Mouse (Mus musculus) intestine, embryonic 14.5 days (tissue): ENCODE measurements at regions not wholly inside any gene's neighbourhood (a gene's known extent, or its start where the extent isn't known, plus 50 kb on each side); places are given as distances from the start of the nearest gene placed in this dataset.
"Not testable (repeated sequence)": the region's sequence is repeated elsewhere in the genome, so short reads cannot be mapped to it uniquely, and the experiment has no call there.

Source experiments
- ATAC-seq: fragments of 200-750 bp; cut with Nextera tagmentation; replicated peaks from 2 replicates; pipeline ENCODE4 v1.8.0; 2017; ENCODE audit warnings: low read depth, moderate number of reproducible peaks, moderate TSS enrichment, moderate library complexity; ENCODE audit not compliant: low FRiP score, low TSS enrichment
- DNase-seq: peaks from one replicate; pipeline ENCODE4 v3.0.0-alpha.2; 2018; ENCODE audit warnings: low spot score
- H3K27ac ChIP-seq: fragments of 300-500 bp; sonication (generic); 2 replicates; pipeline ENCODE4 v1.5.1; 2014; ENCODE audit warnings: low read depth, mild to moderate bottlenecking, control low read depth
- H3K27me3 ChIP-seq: fragments of 300-500 bp; sonication (generic); replicated peaks from 2 replicates; pipeline ENCODE4 v1.6.1; 2014; ENCODE audit warnings: low read length, control low read depth; ENCODE audit not compliant: control insufficient read depth, insufficient read depth
- H3K36me3 ChIP-seq: fragments of 300-500 bp; sonication (generic); 2 replicates; pipeline ENCODE4 v1.6.1; 2014; ENCODE audit warnings: low read length, control low read depth; ENCODE audit not compliant: control insufficient read depth, insufficient read depth
- H3K4me1 ChIP-seq: fragments of 300-500 bp; sonication (generic); replicated peaks from 2 replicates; pipeline ENCODE4 v1.6.1; 2014; ENCODE audit warnings: low read length, control low read depth, mixed read lengths; ENCODE audit not compliant: control insufficient read depth, insufficient read depth
- H3K4me2 ChIP-seq: fragments of 300-500 bp; sonication (generic); 2 replicates; pipeline ENCODE4 v1.6.1; 2014; ENCODE audit warnings: low read length
- H3K4me3 ChIP-seq: fragments of 300-500 bp; sonication (generic); 2 replicates; pipeline ENCODE4 v1.5.1; 2014; ENCODE audit warnings: low read depth, low read length, control low read depth, mixed read lengths
- H3K9ac ChIP-seq: fragments of 300-500 bp; sonication (generic); 2 replicates; pipeline ENCODE4 v1.6.1; 2014; ENCODE audit warnings: mild to moderate bottlenecking, low read length
- H3K9me3 ChIP-seq: fragments of 300-500 bp; sonication (generic); 2 replicates; pipeline ENCODE4 v1.6.1; 2016; ENCODE audit warnings: low read length, control low read depth; ENCODE audit not compliant: control insufficient read depth
- WGBS: fragments of 180-500 bp; shearing (Covaris S2); extraction: QIAGEN DNeasy Blood & Tissue Kit; methylation state at CpG from one replicate; pipeline ENCODE4 v1.1.7; 2014; 5-methylcytosine and 5-hydroxymethylcytosine counted together

DNA sequence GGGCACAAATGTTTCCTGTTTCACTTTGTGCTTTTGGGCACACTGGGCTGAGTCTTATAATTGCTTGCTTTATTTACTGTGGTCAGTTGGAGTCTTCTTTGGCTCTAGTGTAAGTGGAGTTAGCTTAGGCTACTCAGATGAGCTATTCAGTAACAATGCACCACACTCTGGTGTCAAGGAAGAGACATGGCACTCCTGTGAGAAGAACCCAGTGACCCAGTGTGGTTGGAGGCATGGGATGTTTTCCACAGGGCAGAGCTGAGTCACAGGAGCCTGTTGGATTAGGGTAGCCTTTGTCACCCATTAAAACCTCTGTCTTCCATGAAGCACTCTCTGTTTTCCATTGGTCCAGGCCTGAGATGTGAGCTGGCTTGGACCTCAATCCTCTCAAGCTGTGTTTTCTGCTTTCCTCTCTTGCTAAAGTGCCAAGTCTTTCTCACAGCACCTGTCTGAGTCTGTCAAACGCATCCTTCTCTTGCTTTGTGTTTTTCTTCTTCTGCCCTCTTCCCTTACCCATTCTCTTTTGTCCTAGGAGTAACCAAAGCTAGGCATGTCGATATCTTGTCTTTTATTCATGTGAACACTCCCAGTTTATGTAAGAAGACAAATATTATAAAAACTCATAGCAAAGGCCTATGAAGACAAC lies 83.2 kb downstream of the Cxcr4 start:
- no peak for DNase-seq
- Histone ChIP-seq H3K4me2 (no peak overlapping the region), H3K9me3 (no peaks in the 10 kb centered on the region), H3K9ac (no peak overlapping the region), H3K36me3 (no peaks in the 10 kb centered on the region), H3K27ac (no peak overlapping the region), H3K27me3 (no peaks in the 10 kb centered on the region), H3K4me1 (no peaks in the 10 kb centered on the region), H3K4me3 (no peak overlapping the region)
- WGBS, result 79% methylated on average over 2 of the region's 2 CpGs
- no peak for ATAC-seq

DNA sequence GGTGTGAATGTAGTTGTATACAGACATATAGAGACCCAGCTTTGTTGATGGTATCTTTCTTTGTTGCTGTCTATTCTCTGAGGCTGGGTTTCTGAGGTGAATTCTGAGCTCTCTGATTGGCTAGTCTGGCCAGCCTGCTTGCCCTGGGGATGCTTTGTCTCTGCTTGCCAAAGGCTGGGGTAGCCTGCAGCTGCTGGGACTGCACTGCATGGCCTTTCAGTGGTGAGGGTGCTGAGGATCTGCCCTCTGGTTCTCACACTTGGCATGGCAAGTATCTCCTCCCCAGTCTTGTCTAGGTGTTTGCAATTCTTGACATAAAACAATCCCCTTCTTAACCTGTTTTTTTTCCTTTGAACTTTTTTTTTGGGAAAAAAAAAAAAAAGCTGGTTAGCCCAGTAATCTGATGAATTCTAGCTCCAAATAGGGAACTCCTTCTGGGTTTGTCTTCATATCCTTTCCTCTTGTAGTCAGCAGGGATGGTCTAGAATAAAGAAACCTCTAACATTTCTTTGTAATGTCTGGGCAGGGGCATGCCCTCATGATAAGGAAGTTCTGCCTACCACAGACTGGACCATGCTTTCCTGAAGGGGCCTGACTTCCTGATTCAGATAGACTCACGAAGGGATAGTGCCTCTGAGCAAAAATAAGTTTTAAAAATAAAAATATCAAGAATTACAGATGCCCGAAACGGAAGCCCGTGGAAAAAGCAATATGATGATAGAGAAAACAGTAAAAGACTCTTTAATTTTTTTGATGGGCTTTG lies 85.4 kb downstream of the Cxcr4 start:
- WGBS, result 85% methylated on average over 4 of the region's 4 CpGs
- DNase-seq (no peak), ATAC-seq (no peak)
- Histone ChIP-seq H3K27ac (no peak overlapping the region), H3K9me3 (no peaks in the 10 kb centered on the region), H3K4me3 (no peak overlapping the region), H3K27me3 (no peaks in the 10 kb centered on the region), H3K9ac (no peak overlapping the region), H3K36me3 (no peaks in the 10 kb centered on the region), H3K4me1 (no peaks in the 10 kb centered on the region), H3K4me2 (no peak overlapping the region)

DNA sequence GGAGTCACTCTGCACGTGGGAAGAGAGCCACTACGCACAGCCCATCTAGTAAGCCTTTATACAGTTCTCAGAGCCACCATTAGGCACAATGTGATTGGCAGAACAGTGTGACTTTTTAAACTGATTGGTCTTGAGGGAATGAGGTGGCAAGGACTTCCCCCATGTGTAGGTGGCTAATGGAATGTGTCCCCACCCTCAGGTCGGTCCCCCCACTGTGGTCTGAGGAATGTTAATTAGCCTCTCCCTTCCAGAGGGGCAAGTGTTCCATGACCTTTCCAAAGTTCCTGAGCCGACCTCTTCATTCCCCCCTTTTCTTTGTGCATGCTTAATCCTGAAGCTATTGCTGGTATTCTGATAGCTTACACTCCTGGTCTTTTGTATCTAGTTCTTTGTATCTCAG lies 87.2 kb upstream of the Dars start:
- no peak for ATAC-seq
- Histone ChIP-seq H3K4me3 (no peak overlapping the region), H3K36me3 (no peaks in the 10 kb centered on the region), H3K4me1 (no peaks in the 10 kb centered on the region), H3K9me3 (no peaks in the 10 kb centered on the region), H3K9ac (no peak overlapping the region), H3K4me2 (no peak overlapping the region), H3K27ac (no peak overlapping the region), H3K27me3 (no peaks in the 10 kb centered on the region)
- 60% methylated on average over 4 of the region's 4 CpGs for WGBS
- DNase-seq, result no peak

DNA sequence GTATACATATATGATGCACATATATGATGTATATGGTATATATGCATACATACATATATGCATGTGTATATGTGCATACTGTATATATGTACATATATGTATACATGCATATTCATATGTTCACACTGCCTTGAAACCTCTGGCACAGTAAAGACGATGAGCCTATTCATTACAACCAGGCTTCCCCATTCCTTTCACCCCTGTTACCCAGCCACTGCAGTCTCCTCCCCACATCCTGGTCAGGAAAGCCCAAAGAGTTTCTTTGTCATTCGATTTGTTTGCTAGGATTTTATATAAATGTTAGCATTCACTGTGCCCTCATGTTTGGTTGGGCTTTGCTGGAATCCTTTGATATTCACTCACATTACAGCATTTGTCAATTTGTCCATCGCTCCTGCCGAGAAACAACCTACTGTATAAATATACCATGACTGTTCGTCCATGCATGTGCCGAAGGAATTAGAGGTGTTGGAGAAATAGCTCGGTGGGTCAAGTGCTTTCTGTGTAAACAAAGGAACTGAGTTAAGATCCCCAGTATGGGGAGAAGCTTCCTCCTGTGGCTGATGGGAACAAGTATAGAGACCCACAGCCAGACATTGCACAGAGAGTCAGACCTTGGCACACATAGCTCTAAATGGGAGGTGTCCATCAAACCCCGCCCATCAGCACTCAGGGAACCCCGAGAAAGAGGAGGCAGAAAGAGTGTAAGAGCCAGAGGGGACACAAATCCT lies 81.0 kb upstream of the Dars start:
- no peak overlapping the region for H3K4me3 ChIP-seq
- ATAC-seq, result no peak
- no peaks in the 10 kb centered on the region for H3K9me3 ChIP-seq
- DNase-seq, result no peak
- no peak overlapping the region for H3K27ac ChIP-seq
- WGBS, result 46% methylated on average over 9 of the region's 9 CpGs
- H3K4me1 ChIP-seq, result no peaks in the 10 kb centered on the region
- no peak overlapping the region for H3K4me2 ChIP-seq
- no peaks in the 10 kb centered on the region for H3K27me3 ChIP-seq
- H3K36me3 ChIP-seq, result no peaks in the 10 kb centered on the region
- no peak overlapping the region for H3K9ac ChIP-seq

DNA sequence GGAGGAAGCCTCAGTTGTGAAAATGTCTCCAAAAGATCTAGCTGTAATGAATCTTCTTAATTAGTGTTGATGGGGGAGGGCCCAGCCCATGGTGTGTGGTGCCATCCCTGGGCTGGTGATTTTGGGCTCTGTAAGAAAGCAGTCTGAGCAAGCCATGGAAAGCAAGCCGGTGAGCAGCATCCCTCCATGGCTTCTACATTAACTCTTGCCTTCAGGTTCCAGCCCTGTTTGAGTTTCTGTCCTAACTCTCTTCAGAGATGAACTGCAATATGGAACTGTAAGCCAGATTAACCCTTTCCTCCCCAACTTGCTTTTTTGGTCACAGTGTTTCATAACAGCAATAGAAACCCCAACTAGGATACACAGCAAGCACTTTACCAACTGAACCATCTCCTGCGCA lies 75.1 kb upstream of the Dars start:
- Histone ChIP-seq H3K4me3 (no peak overlapping the region), H3K9me3 (no peaks in the 10 kb centered on the region), H3K36me3 (no peaks in the 10 kb centered on the region), H3K27me3 (no peaks in the 10 kb centered on the region), H3K27ac (no peak overlapping the region), H3K4me1 (no peaks in the 10 kb centered on the region), H3K9ac (no peak overlapping the region), H3K4me2 (no peak overlapping the region)
- DNase-seq, result no peak
- ATAC-seq, result no peak
- 89% methylated on average over 2 of the region's 2 CpGs for whole genome bisulfite sequencing

DNA sequence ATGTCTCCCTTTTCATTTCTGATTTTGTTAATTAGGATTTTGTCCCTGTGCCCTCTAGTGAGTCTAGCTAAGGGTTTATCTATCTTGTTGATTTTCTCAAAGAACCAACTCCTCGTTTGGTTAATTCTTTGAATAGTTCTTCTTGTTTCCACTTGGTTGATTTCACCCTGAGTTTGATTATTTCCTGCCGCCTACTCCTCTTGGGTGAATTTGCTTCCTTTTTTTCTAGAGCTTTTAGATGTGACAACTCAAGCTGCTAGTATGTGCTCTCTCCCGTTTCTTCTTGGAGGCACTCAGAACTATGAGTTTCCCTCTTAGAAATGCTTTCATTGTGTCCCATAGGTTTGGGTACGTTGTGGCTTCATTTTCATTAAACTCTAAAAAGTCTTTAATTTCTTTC lies 70.0 kb upstream of the Dars start:
- H3K4me2 ChIP-seq, ATAC-seq, H3K9me3 ChIP-seq, H3K4me3 ChIP-seq, H3K27me3 ChIP-seq, H3K4me1 ChIP-seq, H3K36me3 ChIP-seq, DNase-seq, H3K9ac ChIP-seq, H3K27ac ChIP-seq: not testable (repeated sequence)
- WGBS, result 86% methylated on average over 2 of the region's 4 CpGs

DNA sequence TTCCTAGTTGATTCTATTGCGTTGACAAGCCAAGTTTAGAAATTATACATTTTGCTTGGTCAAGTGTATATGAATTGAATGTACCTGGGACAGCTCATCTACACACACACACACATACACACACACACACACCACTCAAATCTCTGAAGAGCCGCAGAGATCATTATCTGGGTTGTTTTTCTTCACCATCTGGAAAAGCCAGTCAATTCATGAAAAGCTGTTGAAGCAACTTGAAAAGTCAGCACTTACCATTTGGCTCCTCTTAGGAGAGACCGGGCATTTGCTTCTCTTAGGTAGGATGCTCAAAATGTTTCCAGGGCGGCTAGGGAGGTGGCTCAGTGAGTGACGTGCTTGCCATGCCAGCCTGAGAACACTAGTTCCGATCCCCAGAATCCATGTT lies 61.2 kb upstream of the Dars start:
- no peak for ATAC-seq
- Histone ChIP-seq H3K27ac (no peak overlapping the region), H3K27me3 (no peaks in the 10 kb centered on the region), H3K4me1 (no peaks in the 10 kb centered on the region), H3K4me3 (no peak overlapping the region), H3K4me2 (no peak overlapping the region), H3K9me3 (no peaks in the 10 kb centered on the region), H3K9ac (no peak overlapping the region), H3K36me3 (no peaks in the 10 kb centered on the region)
- DNase-seq, result no peak
- 78% methylated on average over 6 of the region's 6 CpGs for WGBS

DNA sequence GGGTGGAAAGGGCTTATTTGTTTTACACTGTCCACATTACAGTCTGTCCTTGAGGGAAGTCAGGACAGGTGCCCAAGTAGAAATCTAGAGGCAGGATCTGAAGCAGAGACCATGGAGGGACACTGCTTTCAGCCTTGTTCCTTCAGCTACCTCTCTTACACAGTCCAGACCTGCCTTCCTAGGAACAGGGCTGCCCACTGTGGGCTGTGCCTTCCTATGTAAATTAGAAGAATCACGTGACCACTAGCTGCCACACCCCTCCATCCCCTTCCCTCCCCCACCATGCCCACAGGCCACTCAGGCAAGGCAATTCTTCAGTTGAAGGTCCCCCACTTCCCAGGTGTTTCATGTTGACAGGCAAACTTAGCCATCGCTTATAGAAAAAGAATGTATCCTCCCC lies 60.5 kb upstream of the Dars start:
- WGBS, result 89% methylated on average over 2 of the region's 2 CpGs
- H3K36me3 ChIP-seq, result no peaks in the 10 kb centered on the region
- ATAC-seq (no peak), DNase-seq (no peak)
- no peaks in the 10 kb centered on the region for H3K9me3 ChIP-seq
- H3K4me1 ChIP-seq, result 0 out of 2 replicates have a peak, but pooled peaks cover 5% of the 10 kb centered on the region
- H3K27me3 ChIP-seq, result no peaks in the 10 kb centered on the region
- H3K4me3 ChIP-seq, result no peak overlapping the region
- H3K9ac ChIP-seq, result no peak overlapping the region
- no peak overlapping the region for H3K4me2 ChIP-seq
- no peak overlapping the region for H3K27ac ChIP-seq
